Mouse (Mus musculus): Measurements from ENCODE around the gene Ntn3. TPM values are rescaled to one million over a fixed set of nuclear protein-coding genes. Genes with fewer than 3 reads are reported as not detected.

Gene Ntn3
- under 1 TPM; 0.04 to 0.10 TPM for polyA plus RNA-seq (2017; shearing (Covaris generic))

DNA sequence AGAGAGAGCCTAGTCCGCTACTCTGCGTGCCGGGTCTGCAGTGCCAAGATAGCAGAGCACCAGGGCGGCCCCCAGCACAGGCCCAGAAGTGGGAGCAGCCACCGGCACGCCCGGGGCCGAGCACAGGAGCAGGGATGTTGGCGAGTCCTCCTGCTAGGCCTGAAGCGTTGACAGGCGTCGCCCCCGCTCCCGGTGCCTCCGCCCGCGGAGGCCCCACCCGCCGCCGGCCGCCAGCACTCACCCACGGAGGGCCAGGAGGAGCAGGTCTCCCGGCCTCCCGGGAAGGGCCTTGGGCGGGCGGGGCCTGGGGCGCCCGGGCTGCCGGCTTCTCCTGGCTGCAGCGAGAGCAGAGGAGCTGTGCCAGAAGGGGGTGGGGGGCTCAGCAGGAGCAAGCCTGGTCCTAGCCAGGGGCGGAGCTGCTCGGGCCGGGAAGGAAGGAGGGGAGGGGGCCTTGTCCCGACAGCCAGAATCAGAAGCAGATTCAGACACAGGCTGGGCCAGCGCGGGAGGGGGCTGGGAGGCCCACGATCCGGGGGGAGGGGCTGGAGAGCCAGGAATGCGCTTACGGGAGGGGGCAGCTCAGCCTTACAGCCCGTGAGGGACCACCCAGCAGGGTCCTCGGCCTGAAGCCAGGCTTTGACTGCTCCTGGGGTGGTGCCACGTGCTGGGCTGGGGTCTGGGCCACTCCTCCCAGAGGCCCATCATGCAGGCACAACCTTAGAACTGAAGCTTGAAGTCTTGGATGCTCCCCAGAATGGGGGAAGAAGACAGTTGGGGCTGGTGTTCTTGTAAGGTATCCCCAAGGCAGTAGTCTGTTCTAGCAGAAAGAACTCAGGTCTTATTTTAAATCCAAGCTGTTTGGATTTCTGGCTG is at the start of gene Ntn3:
Ntn3 (minus strand) TSS at position 489 of the 873 bp plus-strand sequence.

DNA sequence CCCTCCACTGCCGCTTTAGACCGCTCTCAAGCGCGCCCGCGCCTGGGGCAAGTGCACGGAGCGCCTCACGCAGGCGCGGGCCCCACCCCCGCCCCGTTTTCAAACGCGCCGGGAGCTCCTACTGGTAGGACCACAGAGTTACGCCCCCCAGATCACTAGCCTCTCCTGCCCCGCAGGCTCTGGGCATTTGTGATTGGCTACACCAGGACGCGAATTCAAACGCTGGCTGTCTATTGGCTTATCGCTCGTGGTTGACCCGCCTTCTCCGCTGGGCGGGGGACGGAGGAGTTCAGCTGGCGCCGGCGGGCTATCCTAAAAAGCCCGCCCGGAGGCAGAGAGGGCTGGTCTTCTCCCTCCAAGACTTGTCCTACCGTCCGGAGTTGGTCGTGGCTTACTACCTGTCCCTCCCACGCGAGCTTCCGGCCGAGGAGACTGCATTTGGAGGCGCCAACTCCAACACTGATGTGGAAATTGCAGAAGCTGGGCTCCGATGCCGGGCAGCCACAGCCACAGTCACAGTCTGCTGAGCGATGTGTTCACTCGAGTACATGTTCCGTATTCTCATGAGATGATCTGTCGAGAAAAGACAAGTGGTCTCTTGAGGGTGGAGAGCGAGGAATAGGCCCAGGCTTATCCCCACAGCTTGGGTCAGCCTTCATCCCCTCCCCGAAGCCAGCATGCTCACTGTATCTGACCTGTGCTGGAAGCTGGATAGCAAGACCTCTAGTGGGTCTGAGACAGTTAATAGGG is 42.2 kb upstream of the Ntn3 start, which contains the start of gene Ccnf:
Ccnf (minus strand) TSS at position 165 of the 750 bp plus-strand sequence.

DNA sequence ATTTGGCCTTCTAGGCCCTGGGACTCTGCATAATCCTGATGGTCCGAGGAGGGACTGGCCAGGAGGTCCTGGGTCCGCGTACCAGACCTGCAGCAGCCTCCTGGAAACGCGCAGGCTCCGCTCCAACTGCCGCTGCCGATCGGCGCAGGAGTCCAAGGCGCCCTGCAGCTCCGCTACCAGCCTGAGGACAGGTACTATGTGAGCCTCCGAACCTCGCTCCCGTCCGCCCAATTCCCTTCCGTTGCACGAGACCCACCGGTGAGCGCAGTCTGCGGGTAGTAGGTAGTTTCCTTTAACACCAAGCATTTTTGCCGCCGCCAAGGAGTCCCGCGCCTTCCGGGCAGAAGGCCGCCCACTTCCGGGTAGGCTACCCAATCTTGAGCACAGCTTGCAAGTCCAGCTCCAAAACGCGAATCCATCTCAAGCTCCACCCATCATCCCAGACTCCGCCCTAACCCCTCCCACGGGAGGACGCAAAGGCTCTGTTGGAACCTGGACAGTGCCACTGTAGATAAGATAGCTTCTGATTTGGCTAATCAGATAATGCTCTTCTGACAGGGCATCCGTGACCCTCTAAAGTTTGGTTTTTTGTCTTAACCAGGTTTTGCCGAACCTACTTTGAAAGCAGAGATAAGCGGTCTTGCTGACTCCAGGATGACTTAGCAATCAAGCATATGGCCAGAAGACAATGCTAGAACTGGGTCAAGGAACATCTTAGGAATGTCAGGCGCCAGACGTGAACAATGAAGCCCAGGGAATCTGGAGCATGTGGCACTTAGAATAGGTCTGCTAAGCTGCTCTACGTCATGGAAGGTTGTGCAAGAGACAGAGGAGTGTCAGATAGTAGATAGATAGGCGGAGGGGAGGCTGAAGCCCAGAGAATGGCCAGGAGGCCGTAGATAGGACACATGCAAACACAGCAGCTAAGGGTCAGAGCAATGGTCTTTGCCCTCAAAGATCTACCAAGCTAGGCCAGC is 11.4 kb upstream of the Ntn3 start, which contains the start of gene Tedc2:
Tedc2 (minus strand) TSS at position 417 of the 977 bp plus-strand sequence.

DNA sequence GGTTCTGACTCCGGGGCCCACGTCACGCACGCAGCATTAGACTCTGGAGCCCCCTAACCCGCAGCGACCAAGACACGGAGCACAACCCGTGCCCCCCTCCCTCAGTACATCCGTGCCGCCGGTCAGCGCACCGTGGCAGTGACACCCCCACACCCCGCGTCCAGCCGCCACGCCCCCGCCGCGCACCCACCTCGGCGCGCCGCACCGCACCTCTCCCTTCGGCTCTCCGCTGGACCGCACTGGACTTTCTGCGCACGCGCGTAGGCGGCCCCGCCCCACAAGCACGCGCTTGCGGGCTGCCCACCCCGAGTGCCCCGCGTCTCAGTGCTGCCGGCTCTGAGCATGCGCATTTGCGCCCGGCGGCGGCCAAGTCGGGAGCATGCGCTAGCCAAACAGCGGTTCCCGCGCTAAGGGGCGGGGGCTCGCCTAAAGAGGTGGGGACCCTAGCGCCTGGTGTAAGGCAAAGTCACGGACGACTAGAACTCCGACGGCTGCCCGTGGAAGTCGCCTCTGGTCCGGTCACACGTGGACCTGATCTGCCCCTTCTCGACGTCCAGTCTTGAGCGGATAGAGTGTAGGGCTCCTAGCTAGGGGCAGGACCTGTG is 3.9 kb downstream of the Ntn3 start, which contains the start of gene Tbc1d24:
Tbc1d24 (minus strand) TSS at position 279 of the 605 bp plus-strand sequence.

DNA sequence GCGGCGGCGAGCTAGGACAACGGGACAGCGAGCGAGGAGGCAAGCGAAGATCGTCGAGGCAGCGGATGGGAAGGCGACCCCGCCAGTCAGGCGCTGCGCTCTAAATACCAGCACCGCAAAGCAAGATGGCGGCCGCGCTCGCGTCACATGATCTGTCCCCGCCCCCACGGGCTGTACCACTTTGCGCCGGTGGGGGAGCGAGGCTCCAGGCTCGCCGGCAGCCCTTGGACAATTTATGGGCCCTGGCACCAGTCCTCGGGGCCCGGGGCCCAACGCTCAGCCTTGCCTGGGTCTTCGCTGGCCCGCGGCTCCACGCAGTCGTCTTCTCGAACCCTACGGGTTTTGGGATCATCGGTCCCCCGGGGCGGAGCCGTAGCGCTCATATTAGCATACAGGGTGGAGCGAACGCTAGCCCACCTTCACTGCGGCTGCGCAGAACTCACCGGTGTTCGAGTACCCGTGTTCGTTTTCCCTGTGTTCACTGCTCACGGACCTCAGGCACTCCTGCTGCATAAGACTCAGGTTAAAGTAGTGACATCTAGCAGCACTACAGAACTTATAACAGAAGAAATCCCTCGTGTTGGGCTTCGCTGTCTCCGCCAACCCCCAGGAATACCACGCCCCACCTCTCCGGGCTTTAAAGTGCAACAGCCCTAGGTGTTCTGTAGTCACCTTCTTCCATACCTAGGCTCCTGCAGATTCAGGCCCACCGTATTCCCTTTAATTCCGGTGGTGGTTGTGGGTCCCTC is 39.8 kb downstream of the Ntn3 start, which contains the start of gene Atp6v0c:
Atp6v0c (minus strand) TSS at position 386 of the 749 bp plus-strand sequence.

DNA sequence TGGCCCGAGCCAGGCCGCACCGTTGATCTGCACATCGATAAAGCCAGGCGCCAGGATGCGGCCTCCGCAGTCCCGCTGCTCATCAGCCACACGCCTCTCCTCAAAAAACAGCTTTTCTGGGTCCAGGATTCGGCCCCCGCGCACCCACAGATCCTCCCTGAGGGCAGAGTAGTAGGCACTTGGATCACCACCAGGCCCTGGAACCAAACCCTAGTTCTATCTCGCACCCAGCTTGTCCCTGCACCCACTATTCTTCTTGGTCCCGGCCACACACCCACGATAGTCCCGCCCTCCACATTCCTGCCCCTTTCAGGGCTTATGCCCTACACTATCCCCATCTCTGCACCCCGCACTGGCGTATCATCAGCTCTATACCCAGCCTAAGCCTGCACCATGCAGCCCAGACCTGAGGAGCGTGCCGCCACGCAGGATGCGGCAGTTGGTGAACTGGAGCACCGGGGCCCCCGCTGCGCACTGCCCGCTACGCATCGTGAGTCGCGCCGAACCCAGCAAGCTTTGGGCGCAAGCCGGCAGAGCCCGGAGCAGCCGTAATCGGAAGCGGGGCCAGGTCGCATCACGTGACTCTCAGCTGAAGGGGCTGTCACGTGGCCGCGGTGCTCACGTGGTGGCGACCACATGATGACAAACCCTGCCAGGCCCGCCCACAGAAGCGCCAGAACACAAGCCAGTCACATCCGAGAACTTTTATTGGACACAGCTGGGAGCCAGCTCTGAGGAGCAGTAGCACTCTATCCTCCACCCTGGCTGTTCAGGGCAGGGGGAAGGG is 46.0 kb downstream of the Ntn3 start, which contains the start of gene Amdhd2:
Amdhd2 (minus strand) TSS at position 591 of the 787 bp plus-strand sequence.

Other genes with a start within 250 kb of the Ntn3 start
- gene Prss30, start 229.0 kb downstream of the Ntn3 start, polyA plus RNA-seq (2017; shearing (Covaris generic)): 1 to 10 TPM in 1 of 2 experiments, under 1 TPM in 1; 0.88 to 1.2 TPM
- gene Prss22, start 211.4 kb downstream of the Ntn3 start, polyA plus RNA-seq (2017; shearing (Covaris generic)): not detected
- under 1 TPM; 0.13 to 0.64 TPM for gene Prss27, start 171.4 kb downstream of the Ntn3 start, polyA plus RNA-seq (2017; shearing (Covaris generic))
- 10 to 100 TPM; 24.3 to 25.2 TPM for gene Kctd5, start 136.0 kb downstream of the Ntn3 start, polyA plus RNA-seq (2017; shearing (Covaris generic))
- 10 to 100 TPM; 41.3 to 43.6 TPM for gene Pdpk1, start 58.6 kb downstream of the Ntn3 start, polyA plus RNA-seq (2017; shearing (Covaris generic))
- 10 to 100 TPM; 39.6 to 47.9 TPM for gene Amdhd2, start 45.8 kb downstream of the Ntn3 start, polyA plus RNA-seq (2017; shearing (Covaris generic))
- 100 to 1,000 TPM; 307 to 321 TPM for gene Atp6v0c, start 39.8 kb downstream of the Ntn3 start, polyA plus RNA-seq (2017; shearing (Covaris generic))
- gene Tbc1d24, start 4.0 kb downstream of the Ntn3 start, polyA plus RNA-seq (2017; shearing (Covaris generic)): 1 to 10 TPM in 1 of 2 experiments, under 1 TPM in 1; 0.73 to 1.3 TPM
- 1 to 10 TPM; 3.5 to 4.6 TPM for gene Tedc2, start 11.3 kb upstream of the Ntn3 start, polyA plus RNA-seq (2017; shearing (Covaris generic))
- gene Ccnf, start 42.0 kb upstream of the Ntn3 start, polyA plus RNA-seq (2017; shearing (Covaris generic)): 1 to 10 TPM; 7.7 to 8.0 TPM
- under 1 TPM in 1 of 2 experiments, not detected in 1; 0.20 TPM for gene Abca17, start 141.5 kb upstream of the Ntn3 start, polyA plus RNA-seq (2017; shearing (Covaris generic))
- gene Abca3, start 142.4 kb upstream of the Ntn3 start, polyA plus RNA-seq (2017; shearing (Covaris generic)): 10 to 100 TPM; 11.1 to 24.7 TPM
- gene Rnps1, start 205.0 kb upstream of the Ntn3 start, polyA plus RNA-seq (2017; shearing (Covaris generic)): 100 to 1,000 TPM; 176 to 205 TPM
- 10 to 100 TPM; 55.9 to 97.4 TPM for gene Eci1, start 217.1 kb upstream of the Ntn3 start, polyA plus RNA-seq (2017; shearing (Covaris generic))
- 1 to 10 TPM; 1.7 to 4.9 TPM for gene Dnase1l2, start 233.6 kb upstream of the Ntn3 start, polyA plus RNA-seq (2017; shearing (Covaris generic))